Mouse (Mus musculus) MEL-GATA-1-ER (cell line): Measurements from ENCODE around the gene Sv2b.

Experiments used
- DNase-seq: peaks from one replicate; pipeline ENCODE4 v3.0.0-alpha.2; 2012; ENCODE audit warnings: low read depth; ENCODE audit errors: extremely low read depth

Gene Sv2b

DNA sequence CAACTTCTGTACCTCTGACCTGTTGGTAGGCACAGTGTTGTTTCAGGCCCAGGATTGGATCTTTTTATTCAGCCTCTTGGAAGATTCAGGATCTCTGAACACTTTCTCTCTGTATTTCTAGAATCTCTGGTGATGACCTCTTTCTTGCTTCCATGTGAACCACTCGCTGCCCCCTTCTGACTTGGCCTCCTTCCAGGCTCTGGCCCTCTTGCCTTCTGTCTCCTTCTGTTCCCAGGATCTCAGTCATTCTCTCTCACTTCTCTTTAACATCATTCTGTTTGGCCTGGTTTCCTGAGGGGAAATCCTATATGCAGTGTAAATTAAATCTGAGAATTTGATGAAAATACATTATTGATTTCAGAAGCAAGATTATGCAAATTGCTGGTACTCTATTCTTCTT is 205.2 kb downstream of the Sv2b start:
- no peak for DNase-seq

DNA sequence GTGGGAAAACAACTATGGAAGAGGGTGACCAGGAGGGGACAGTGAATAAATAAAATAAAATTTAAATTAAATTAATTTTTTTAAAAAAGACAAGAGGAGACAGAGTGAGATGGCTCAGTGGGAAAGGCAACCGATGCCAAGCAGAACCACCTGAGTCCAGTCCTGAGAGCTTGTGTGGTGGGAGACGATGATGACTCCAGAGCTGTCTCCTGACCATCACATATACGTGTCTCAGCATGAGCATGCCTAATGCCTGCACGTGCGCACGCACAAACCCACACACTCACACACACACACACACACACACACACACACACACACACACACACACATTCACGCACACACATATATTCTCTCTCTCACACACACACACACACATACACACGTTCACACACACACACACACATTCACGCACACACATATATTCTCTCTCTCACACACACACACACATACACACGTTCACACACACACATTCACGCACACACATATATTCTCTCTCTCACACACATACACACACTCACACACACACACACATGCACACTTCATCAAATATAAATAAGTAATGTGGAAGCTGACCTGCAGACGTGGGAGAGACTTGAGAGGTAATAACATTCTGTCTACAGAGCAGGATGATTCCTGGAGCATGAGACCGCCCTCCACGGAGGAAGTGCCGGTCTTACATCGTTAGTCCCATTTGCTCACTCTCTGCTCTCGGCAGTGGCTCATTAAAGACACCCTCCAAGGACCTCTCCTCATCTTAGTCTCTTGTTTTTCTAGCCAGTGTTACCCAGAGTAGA is 206.3 kb downstream of the Sv2b start:
- no peak for DNase-seq

DNA sequence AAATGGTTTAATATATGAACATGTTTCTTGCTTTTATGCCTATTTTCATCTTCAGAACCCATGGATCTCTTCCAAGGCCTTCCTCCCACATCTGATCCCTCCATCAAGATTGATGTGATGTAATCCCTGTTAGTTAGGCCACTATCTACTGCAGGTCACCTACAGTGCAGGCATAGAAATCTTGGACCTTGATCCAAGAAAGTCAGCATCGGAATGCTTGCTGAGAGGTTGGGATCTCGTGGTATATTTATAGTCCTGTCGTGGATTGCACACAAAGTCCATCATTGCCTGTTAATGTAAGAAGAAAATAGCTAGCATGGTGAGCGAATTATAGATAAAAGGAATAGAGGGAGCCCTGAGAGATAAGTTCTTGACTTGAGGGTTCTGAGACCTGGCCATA is 223.6 kb downstream of the Sv2b start:
- DNase-seq = no peak

DNA sequence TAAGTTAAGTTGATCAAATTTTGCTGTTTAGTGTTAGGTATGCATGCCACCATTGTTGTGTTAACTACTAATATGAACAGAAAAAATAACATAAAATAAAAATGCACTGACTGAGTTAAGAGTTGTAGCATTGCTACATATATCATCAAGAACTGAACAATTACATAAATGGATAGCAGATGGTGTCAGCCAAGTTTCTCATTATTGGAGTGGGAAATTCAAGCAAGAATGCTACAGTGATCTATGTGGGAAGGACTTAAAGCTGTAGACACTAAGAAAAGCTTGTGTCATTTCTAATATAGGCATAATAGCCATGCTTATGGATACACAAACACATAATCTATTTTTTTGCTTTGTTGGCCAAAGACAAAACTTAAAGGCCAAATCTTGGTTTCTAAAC is 228.9 kb downstream of the Sv2b start:
- no peak for DNase-seq

DNA sequence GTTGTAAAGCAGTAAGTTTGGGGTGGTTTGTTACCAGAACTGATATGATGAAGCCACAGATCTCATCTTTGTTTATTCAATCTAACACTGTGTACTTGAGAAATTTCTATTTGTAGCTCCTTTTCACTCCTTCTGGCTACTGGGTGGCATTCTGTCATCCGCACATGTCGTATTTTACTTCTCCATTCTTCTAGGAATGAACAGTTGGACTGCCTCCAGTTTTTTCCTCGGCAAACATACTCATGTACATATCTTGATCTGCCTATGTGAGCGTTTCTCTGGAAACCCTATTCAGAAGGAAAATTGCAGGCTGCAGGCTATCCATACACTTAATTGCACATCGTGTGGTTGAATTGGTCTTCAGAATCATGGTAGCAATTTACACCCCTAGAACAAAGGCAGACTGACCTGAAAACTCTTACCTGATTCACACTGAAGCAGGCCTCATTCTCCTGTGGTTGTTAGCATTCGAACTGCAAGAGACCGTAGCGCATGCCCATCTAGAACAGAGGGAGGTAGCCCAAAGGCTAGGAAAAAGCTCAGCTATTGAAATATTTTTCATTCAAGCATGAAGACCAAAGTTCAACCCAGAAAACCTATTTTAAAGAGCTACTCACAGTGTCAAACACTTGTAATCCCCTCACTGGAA is 231.4 kb downstream of the Sv2b start:
- no peak for DNase-seq
